Mouse (Mus musculus) frontal cortex, adult (tissue): ENCODE results near the gene Gk5.

Experiments
- ATAC-seq: cut with Nextera tagmentation; 2 replicates; pipeline ENCODE4 v1.9.2; 2017; ENCODE audit warnings: mild to moderate bottlenecking, moderate library complexity, mixed read lengths; ENCODE audit not compliant: low TSS enrichment

Gene Gk5

DNA sequence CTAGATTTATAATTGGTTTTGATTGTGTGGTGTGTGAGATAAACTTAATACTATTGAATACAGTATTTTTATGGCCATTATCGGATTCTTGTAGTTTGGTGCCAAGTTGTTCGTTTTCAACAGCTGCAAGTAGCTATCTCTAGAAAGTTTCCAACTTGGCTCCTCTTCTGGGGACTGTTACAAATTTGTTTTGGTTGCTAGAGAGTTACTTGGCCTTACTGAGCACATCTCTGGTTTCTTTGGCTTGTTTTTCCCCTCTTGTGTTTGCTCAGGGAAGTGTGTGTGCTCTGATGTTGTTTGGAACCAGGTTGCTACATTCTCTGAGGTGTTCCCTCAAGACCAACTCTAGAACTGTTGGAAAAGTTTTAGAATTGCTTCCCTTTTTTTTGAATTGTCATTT lies 104.1 kb downstream of the Gk5 start:
- ATAC-seq, result no peak

DNA sequence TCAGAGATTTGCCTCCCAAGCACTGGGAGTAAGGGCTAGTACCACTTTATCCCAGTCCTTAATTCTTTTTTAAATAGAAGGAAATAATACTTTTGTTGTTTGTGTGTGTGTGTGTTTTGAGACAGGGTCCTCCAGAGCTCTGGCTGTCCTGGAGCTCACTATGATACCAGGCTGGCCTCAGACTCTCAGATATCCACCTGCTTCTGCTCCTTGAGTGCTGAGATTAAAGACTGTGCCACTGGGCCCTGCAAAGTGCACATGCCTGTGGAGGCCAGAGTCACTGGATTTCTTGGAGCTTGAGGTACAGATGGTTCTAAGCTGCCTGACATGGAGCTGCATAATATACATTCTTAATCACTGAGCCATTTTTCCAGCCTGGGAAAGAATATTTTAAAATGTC lies 109.1 kb downstream of the Gk5 start:
- no peak for ATAC-seq

DNA sequence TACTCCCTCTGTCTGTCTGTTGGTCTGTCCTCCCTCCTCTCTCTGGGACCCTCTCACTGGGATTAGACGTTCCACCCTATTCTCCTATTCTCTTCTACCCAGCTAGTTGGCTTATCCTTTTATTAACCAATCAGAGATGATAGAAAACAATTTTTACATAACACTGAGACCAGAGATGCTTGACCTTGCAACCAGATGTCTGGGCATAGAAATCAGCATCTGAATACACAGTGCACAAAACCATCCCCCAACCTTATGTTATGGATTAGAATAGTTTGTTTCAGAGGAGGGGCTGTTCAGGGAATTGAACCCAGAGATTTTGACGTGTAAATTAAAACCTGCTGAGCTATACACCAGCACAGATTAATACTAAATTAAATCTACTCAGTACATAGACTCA lies 111.1 kb downstream of the Gk5 start:
- ATAC-seq, result no peak
